Mouse (Mus musculus) adrenal gland (tissue): ENCODE measurements around the gene Kcnh4.
"Not testable (repeated sequence)": the region's sequence is repeated elsewhere in the genome, so short reads cannot be mapped to it uniquely, and the experiment has no call there.

Experiments used
- intact Hi-C: fragments of 180-260 bp; cut with DNase I; formaldehyde crosslinking; loops from one replicate; pipeline ENCODE4 v1.15.1; 2025
- long read RNA-seq, 2 experiments: library from polyadenylated mRNA; unstranded; transcript quantifications; one replicate each; pipeline ENCODE4 v2.0.0; 2020; ENCODE audit warnings: borderline replicate concordance in 1 of 2; ENCODE audit not compliant: insufficient replicate concordance in 1 of 2

The Kcnh4 gene
- long read RNA-seq, experiment 1, result 0 reads
- long read RNA-seq, experiment 2, result 0 reads

DNA sequence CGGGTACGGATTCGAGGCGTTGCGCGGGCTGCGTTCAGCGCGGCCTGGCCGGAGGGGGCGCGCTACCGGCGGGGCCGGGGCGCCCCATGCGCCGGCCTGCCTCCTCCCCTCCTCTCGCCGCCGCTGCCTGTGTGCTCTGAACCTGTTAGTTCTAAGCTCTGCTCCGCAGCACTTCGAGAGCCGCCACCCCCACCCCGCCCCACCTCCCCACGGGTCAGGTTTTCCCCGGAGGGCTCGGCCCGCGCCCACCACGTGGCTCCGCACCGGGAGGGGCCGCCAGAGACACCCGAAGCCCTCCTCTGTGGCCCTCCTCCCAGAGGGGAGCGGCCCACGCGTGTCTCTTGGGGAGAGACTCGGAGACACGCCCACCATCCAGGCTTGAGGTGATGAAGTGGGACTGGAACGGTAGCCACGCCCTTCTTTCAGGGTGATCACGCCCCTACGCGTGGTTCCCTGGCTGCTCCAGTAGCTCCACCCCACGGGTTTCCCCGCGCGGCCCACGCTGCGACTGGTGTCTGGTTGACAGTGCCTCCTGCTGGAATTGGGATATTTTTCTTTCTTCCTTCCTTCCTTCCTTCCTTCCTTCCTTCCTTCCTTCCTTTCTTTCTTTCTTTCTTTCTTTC is at the start of gene Kcnh4:
Kcnh4 (minus strand) TSS at position 332 of the 623 bp plus-strand sequence.
- intact Hi-C loops, result loop anchor here (5.0 kb wide), 1 partner anchor 47 kb away; the partner anchor contains the start of genes Hspb9 and Kat2a

- intact Hi-C loops, result no loop called here
Measured at GRCm38 (mm10) chr11:100806380-100807305, 46.9 kb upstream of the Kcnh4 start.

DNA sequence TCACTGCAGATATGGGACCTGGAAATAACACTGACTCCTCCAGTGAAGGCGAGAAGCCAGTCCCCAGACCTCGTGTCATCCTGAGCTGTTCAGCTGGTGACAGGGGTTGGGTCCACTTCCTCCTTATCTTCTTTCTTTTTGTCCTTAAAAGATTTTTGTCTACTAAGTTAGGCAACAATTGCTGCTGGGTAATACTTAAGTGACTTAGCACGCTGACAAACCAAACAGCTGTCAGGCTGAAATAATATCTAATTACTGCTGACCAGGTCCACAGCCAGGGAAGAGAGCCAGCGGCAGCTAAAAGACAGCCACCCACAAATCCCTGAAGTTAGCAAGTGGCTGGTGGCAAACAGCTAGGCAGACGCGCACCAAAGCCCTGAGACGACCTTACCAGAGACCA is 45.8 kb upstream of the Kcnh4 start:
- intact Hi-C loops, result no loop called here

- intact Hi-C loops, result no loop called here
Measured at GRCm38 (mm10) chr11:100804409-100804808, 44.7 kb upstream of the Kcnh4 start.

GRCm38 (mm10) chr11:100799426-100799825 is 39.7 kb upstream of the Kcnh4 start:
- intact Hi-C loops, result no loop called here

GRCm38 (mm10) chr11:100796585-100796984 is 36.8 kb upstream of the Kcnh4 start:
- intact Hi-C loops, result no loop called here

- intact Hi-C loops, result no loop called here
Measured at GRCm38 (mm10) chr11:100795386-100795785, 35.6 kb upstream of the Kcnh4 start.

GRCm38 (mm10) chr11:100791457-100792049 is 31.8 kb upstream of the Kcnh4 start:
- intact Hi-C loops, result no loop called here

DNA sequence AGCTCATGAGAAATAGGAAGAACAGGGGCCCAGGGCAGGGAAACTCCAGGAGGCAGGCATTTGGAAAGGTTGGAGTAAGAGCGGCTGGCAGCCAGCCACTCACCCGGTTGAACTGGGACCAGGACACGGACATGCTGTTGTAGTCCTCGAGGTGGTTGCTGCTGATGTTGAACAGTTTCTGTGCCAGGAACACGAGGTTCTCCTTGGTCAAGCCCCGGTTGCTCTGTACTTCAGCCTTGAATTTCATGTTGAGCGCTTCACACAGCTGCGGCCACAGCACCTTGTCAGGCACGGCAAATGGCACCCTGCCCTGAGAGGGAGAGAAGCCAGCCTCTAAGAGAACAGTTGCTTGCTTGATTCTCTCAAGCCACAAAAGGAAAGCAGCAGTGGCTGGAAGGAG is 30.9 kb upstream of the Kcnh4 start:
- intact Hi-C loops, result not testable (repeated sequence)

DNA sequence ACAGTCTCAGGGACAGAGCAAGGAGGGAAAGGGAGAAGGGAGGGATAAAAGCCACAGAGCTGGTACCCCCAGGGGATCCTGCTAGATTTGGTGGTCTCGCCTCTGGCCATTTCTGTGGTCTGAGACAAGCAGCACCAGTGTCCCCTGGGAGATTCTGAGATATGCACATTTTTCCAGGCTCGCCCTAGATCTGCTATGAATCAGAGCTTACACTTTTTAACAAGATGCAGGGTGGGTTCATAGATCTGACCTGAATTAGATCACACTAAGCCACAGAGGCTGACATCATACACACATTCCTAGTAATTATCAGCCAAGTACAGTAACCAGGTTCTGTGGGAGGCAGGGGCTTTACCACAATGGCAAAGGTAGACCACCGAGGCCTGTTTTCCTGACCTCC is 30.0 kb upstream of the Kcnh4 start:
- intact Hi-C loops, result no loop called here

DNA sequence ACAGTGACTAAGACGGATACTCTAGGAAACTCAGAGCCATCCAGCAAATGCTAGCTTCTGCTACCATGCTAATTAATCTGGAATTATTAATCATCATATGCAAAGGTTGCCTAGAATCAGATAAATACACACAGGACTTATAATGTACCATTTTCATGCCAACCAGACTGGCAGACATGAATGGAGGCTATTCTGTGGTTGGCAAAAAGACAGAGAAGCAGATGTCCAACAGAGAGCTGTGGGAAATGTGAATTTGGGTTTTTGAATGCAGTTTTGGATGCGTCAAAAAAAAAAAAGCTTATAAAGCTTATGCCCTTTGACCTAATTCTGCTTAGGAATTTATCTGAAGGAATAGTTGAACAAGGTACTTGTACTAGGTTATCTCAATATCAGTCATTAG is 26.0 kb upstream of the Kcnh4 start:
- intact Hi-C loops, result no loop called here

GRCm38 (mm10) chr11:100784286-100784685 is 24.5 kb upstream of the Kcnh4 start:
- intact Hi-C loops, result loop anchor here (5.0 kb wide), 1 partner anchor 73 kb away; the partner anchor contains the start of gene Stat5a

- intact Hi-C loops, result loop anchor here (5.0 kb wide), 1 partner anchor 75 kb away; the partner anchor contains the start of gene Stat5a
Measured at GRCm38 (mm10) chr11:100782568-100782967, 22.8 kb upstream of the Kcnh4 start.

DNA sequence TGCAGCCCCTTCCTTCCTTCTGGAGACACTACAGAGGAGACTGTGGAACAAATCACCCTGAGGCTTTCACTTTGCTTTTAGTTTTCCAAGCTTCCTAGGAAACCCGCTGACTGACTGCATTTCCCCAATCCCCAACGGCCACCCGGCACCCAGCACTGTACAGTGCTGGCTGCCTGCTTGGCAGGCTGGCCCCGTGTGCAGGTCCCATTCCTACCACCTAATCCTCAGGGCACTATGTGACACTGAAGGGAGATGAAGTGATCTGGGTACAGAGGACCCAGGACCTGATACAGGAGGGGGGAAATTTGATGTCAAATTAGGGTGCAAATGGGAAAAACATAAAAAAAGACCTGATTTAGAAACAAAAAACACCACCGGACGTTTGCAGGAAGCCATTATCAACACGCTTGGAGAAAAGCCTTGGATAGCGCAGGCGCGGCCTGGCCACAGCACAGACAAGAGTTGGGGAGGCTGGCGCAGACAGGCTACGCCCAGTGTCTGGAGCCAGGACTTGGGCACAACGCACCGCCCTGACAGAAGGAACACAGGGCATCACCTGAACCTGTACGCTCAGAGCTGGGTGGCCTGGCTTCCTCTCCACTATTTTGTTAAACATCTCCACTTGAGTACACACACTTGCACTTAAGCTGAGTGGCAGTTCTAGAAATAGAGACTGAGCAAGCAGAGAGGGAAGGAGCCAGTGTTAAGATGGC is 22.2 kb upstream of the Kcnh4 start:
- intact Hi-C loops, result loop anchor here (5.0 kb wide), 1 partner anchor 75 kb away; the partner anchor contains the start of gene Stat5a

GRCm38 (mm10) chr11:100780247-100780646 is 20.5 kb upstream of the Kcnh4 start:
- intact Hi-C loops, result loop anchor here (5.0 kb wide), 1 partner anchor 77 kb away; the partner anchor contains the start of gene Stat5a

DNA sequence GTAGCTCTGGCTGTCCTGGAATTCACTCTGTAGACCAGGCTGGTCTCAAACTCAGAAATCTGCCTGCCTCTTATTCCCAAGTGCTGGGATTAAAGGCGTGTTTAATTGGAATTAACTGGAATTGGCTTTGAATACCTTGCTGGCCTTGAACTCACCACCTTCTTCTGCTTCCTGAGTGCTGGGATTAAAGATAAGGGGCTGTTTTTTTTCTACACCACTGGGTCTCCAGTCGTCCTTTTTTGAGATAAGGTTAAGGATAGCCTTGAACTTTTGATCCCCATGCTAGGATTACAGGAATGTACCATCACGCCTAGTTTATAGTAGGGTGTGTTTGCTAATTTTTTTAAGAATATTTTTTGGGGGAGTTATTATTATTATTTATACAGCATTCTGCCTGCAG is 18.3 kb upstream of the Kcnh4 start:
- intact Hi-C loops, result no loop called here

GRCm38 (mm10) chr11:100775921-100776320 is 16.2 kb upstream of the Kcnh4 start:
- intact Hi-C loops, result no loop called here

- intact Hi-C loops, result no loop called here
Measured at GRCm38 (mm10) chr11:100774261-100774660, 14.5 kb upstream of the Kcnh4 start.

- intact Hi-C loops, result no loop called here
Measured at GRCm38 (mm10) chr11:100770646-100771408, 11.1 kb upstream of the Kcnh4 start, which contains the start of gene Ghdc. Gene Ghdc, minus strand, starts transcription at chr11:100770957.

- intact Hi-C loops, result no loop called here
Measured at GRCm38 (mm10) chr11:100769980-100770379, 10.2 kb upstream of the Kcnh4 start.
